Mouse (Mus musculus): ENCODE data around the gene Cd163l1. TPM values are rescaled to one million over a fixed set of nuclear protein-coding genes. Genes with fewer than 3 reads are reported as not detected.

Cd163l1 gene
- 0.16 and 0.22 TPM in 2 replicates for polyA plus RNA-seq (2015; fragmentation: Nextera tagmentation; extraction: Ambion mirVana)

DNA sequence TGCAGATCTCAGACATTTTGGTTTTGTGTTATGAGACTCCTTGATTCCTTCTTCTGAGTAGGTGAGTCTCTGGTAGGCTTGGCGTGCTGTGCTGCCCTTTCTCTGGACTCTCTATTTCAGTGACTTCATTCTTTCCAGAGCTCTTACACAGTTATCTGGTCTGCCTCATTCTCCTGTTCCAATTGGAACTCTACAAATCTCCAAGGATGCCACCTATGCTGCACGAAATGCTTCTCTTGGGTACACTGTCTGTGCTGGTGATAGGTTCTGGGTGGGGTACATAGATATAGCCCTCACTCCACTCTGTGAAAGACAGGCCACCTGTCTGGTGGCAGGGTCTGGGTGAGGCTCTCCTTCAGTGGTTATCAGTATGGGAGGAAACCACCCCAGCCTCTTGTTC, at the start of gene Cd163l1:
Cd163l1 (plus strand) TSS at position 301 of the 400 bp plus-strand sequence.
- H3K36me3 ChIP-seq (ENCODE audit: control insufficient read depth, insufficient read depth), result no peaks in the 10 kb centered on the region
- no peak within 1 kb of the TSS for H3K4me3 ChIP-seq (ENCODE audit: low read depth, low read length)
- WGBS, result 75% methylated on average over 2 of the region's 2 CpGs
- H3K27ac ChIP-seq (ENCODE audit: low read depth, low read length), result no peak within 1 kb of the TSS
- H3K9me3 ChIP-seq (ENCODE audit: control insufficient read depth), result no peaks in the 10 kb centered on the region
- H3K4me2 ChIP-seq (replicated peaks; ENCODE audit: low read depth), result no peak within 1 kb of the TSS
- no peaks in the 10 kb centered on the region for H3K27me3 ChIP-seq (replicated peaks; ENCODE audit: control insufficient read depth, insufficient read depth, low read length)
- no peak for ATAC-seq
- H3K9ac ChIP-seq (ENCODE audit: low read depth, low read length), result no peak within 1 kb of the TSS
- no peaks in the 10 kb centered on the region for H3K4me1 ChIP-seq (replicated peaks; ENCODE audit: control insufficient read depth, insufficient read depth, low read length)
- no peak for TF ChIP-seq CTCF (IDR thresholded peaks at IDR 0.05; ENCODE audit: low read depth)

DNA sequence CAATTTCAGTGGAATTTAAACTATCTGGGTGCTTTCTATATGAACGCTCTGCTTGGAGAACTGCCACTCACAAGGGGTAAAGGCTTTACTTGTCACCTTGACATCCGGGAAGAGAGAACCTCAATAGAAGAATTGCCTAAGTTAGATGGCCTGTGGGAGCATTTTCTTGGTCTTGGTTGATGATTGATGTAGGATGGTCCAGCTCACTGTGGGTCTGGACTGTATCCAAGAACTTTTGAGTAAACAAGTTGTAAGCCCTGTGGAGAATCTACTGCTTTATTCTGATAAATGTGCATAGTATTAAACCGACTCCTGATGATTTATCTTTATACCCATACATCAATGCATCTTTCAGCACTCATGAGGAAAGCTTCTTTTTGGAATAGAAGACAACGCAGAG, 48.7 kb upstream of the Cd163l1 start:
- no peaks in the 10 kb centered on the region for H3K27me3 ChIP-seq (replicated peaks; ENCODE audit: control insufficient read depth, insufficient read depth, low read length)
- H3K27ac ChIP-seq (ENCODE audit: low read depth, low read length), result no peak overlapping the region
- H3K36me3 ChIP-seq (ENCODE audit: control insufficient read depth, insufficient read depth), result no peaks in the 10 kb centered on the region
- no peak for ATAC-seq
- no peak overlapping the region for H3K4me2 ChIP-seq (replicated peaks; ENCODE audit: low read depth)
- no peak overlapping the region for H3K9ac ChIP-seq (ENCODE audit: low read depth, low read length)
- H3K4me1 ChIP-seq (replicated peaks; ENCODE audit: control insufficient read depth, insufficient read depth, low read length), result no peaks in the 10 kb centered on the region
- 71% methylated on average over 4 of the region's 4 CpGs for WGBS
- H3K9me3 ChIP-seq (ENCODE audit: control insufficient read depth), result no peaks in the 10 kb centered on the region
- TF ChIP-seq CTCF (IDR thresholded peaks at IDR 0.05; ENCODE audit: low read depth), result no peak
- H3K4me3 ChIP-seq (ENCODE audit: low read depth, low read length), result no peak overlapping the region

DNA sequence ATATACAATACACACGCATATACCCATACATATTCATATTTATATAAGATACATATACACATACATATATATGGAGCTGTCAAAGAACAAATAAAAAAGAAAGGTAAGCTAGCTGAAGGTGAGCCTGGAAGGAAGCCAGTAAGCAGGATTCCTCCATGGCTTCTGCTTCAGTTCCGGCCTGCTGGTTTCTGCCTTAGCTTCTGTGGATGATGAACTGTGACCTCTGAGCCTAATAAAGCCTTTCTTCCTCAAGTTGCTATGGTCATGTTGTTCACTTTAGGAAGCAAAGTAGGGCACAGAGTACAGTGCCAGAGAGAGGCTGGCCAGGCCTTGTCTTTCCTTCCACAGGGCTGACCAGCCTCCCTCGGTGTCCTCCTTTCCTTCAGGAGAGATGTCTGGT, 47.2 kb upstream of the Cd163l1 start:
- H3K36me3 ChIP-seq (ENCODE audit: control insufficient read depth, insufficient read depth), result no peaks in the 10 kb centered on the region

DNA sequence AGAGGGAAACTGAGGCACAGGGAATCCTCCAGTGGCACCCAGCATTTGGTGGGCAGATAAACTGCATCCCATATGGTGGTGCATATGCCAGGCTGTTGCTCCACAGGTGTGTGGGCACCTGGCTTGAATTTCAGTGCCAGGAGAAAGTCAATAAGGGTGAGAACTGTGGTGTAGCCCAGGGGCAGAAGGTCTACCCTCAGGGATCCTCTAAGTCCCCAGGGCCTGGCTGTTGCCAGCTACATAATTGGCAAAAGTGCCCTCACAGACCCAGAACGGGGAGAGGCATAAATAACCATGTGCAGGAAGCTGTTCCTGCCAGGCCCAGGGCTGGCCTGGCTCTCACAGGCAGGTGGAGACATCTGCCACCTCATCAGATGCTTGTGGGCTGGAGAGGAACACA, 45.1 kb upstream of the Cd163l1 start, which contains the start of gene Olfr523:
Olfr523 (plus strand) TSS at position 282 of the 400 bp plus-strand sequence.
- no peak for ATAC-seq
- Histone ChIP-seq H3K36me3 (ENCODE audit: control insufficient read depth, insufficient read depth) (no peaks in the 10 kb centered on the region), H3K27me3 (replicated peaks; ENCODE audit: control insufficient read depth, insufficient read depth, low read length) (no peaks in the 10 kb centered on the region), H3K9me3 (ENCODE audit: control insufficient read depth) (no peaks in the 10 kb centered on the region), H3K4me3 (ENCODE audit: low read depth, low read length) (no peak within 1 kb of the TSS), H3K9ac (ENCODE audit: low read depth, low read length) (no peak within 1 kb of the TSS), H3K4me1 (replicated peaks; ENCODE audit: control insufficient read depth, insufficient read depth, low read length) (no peaks in the 10 kb centered on the region), H3K4me2 (replicated peaks; ENCODE audit: low read depth) (no peak within 1 kb of the TSS), H3K27ac (ENCODE audit: low read depth, low read length) (no peak within 1 kb of the TSS)
- no peak for TF ChIP-seq CTCF (IDR thresholded peaks at IDR 0.05; ENCODE audit: low read depth)
- 48% methylated on average over 1 of the region's 1 CpGs for WGBS

More for the DNA sequence above, 47.2 kb upstream of the Cd163l1 start:
- no peak for TF ChIP-seq CTCF (IDR thresholded peaks at IDR 0.05; ENCODE audit: low read depth)
- H3K4me2 ChIP-seq (replicated peaks; ENCODE audit: low read depth), result no peak overlapping the region
- no peak overlapping the region for H3K27ac ChIP-seq (ENCODE audit: low read depth, low read length)
- no peaks in the 10 kb centered on the region for H3K4me1 ChIP-seq (replicated peaks; ENCODE audit: control insufficient read depth, insufficient read depth, low read length)
- no peak overlapping the region for H3K9ac ChIP-seq (ENCODE audit: low read depth, low read length)
- ATAC-seq, result no peak
- H3K9me3 ChIP-seq (ENCODE audit: control insufficient read depth), result no peaks in the 10 kb centered on the region
- no peaks in the 10 kb centered on the region for H3K27me3 ChIP-seq (replicated peaks; ENCODE audit: control insufficient read depth, insufficient read depth, low read length)
- H3K4me3 ChIP-seq (ENCODE audit: low read depth, low read length), result no peak overlapping the region
- WGBS, result 86% methylated on average over 3 of the region's 3 CpGs

DNA sequence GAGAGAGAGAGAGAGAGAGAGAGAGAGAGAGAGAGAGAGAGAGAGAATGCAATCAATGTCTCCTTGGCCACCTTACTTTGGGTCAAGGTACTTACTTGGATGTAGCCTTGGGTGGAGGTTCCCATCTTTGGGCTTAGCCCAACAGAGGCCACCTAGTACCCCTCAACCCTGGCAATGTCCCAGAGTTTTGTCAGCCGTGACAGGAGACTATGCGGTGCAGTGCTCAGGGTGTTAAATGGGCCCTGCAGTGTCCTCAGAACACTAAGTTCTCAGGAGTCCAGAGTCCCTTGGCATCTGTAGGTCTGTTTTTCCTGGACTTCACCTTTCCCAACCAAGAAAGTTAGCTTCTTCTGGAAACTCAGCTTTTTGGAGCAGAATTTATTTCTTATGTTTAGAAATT, 38.9 kb upstream of the Cd163l1 start:
- ATAC-seq, result no peak
- Histone ChIP-seq H3K9me3 (ENCODE audit: control insufficient read depth) (no peaks in the 10 kb centered on the region), H3K27ac (ENCODE audit: low read depth, low read length) (no peak overlapping the region), H3K4me1 (replicated peaks; ENCODE audit: control insufficient read depth, insufficient read depth, low read length) (no peaks in the 10 kb centered on the region), H3K9ac (ENCODE audit: low read depth, low read length) (no peak overlapping the region), H3K4me3 (ENCODE audit: low read depth, low read length) (no peak overlapping the region), H3K27me3 (replicated peaks; ENCODE audit: control insufficient read depth, insufficient read depth, low read length) (no peaks in the 10 kb centered on the region), H3K36me3 (ENCODE audit: control insufficient read depth, insufficient read depth) (no peaks in the 10 kb centered on the region), H3K4me2 (replicated peaks; ENCODE audit: low read depth) (no peak overlapping the region)
- 87% methylated on average over 2 of the region's 2 CpGs for WGBS
- TF ChIP-seq CTCF (IDR thresholded peaks at IDR 0.05; ENCODE audit: low read depth), result no peak

DNA sequence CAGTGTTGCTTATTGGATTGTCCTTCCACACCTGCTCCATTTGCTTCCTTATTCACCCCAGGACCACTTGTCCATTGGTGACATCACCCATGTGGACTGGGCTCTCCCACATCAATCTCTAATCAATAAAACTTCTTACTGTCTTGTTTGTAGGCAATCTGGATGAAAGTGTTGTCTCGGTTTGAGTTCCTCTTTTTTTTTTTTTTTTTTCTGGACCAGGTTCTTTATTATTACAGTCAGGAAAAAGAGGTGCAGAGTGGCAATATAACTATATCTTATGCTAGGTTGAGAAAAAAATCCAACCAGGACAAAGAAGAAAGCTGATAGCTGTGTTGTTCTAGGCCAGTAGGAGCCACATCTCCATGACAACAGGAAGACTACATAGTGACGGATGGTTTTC, 37.4 kb upstream of the Cd163l1 start:
- 67% methylated on average over 2 of the region's 2 CpGs for WGBS
- H3K27me3 ChIP-seq (replicated peaks; ENCODE audit: control insufficient read depth, insufficient read depth, low read length), result no peaks in the 10 kb centered on the region
- H3K9me3 ChIP-seq (ENCODE audit: control insufficient read depth), result no peaks in the 10 kb centered on the region
- TF ChIP-seq CTCF (IDR thresholded peaks at IDR 0.05; ENCODE audit: low read depth), result no peak
- H3K36me3 ChIP-seq (ENCODE audit: control insufficient read depth, insufficient read depth), result no peaks in the 10 kb centered on the region
- H3K27ac ChIP-seq (ENCODE audit: low read depth, low read length), result no peak overlapping the region
- H3K4me2 ChIP-seq (replicated peaks; ENCODE audit: low read depth), result no peak overlapping the region
- H3K9ac ChIP-seq (ENCODE audit: low read depth, low read length), result no peak overlapping the region
- ATAC-seq, result no peak
- no peak overlapping the region for H3K4me3 ChIP-seq (ENCODE audit: low read depth, low read length)
- H3K4me1 ChIP-seq (replicated peaks; ENCODE audit: control insufficient read depth, insufficient read depth, low read length), result no peaks in the 10 kb centered on the region

DNA sequence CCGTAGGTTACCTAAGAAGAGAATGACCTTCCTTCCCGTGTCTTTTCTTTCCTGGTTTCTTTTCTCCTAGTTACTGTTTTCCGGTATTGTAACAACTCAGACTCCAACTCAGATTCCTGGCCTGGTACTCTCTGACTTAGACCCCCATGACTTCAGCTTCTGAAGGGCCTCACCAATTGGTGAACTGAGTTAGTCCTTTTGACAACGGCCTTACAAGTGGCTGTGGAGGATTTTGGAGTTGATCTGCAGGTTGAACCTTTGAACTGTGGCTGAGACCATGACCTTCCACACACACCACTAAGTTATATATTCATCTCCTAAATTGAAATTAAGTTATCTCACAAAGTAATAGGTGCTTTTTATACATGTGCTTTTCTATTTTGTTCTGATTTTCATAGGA, 33.9 kb upstream of the Cd163l1 start:
- H3K4me3 ChIP-seq (ENCODE audit: low read depth, low read length), result no peak overlapping the region
- H3K4me1 ChIP-seq (replicated peaks; ENCODE audit: control insufficient read depth, insufficient read depth, low read length), result no peaks in the 10 kb centered on the region
- H3K27ac ChIP-seq (ENCODE audit: low read depth, low read length), result no peak overlapping the region
- no peak overlapping the region for H3K4me2 ChIP-seq (replicated peaks; ENCODE audit: low read depth)
- H3K9ac ChIP-seq (ENCODE audit: low read depth, low read length), result no peak overlapping the region
- 82% methylated on average over 4 of the region's 4 CpGs for WGBS
- H3K36me3 ChIP-seq (ENCODE audit: control insufficient read depth, insufficient read depth), result no peaks in the 10 kb centered on the region
- no peak for ATAC-seq
- H3K9me3 ChIP-seq (ENCODE audit: control insufficient read depth), result no peaks in the 10 kb centered on the region
- no peaks in the 10 kb centered on the region for H3K27me3 ChIP-seq (replicated peaks; ENCODE audit: control insufficient read depth, insufficient read depth, low read length)
- no peak for TF ChIP-seq CTCF (IDR thresholded peaks at IDR 0.05; ENCODE audit: low read depth)
